Mouse (Mus musculus) monocyte, adult 2 months (primary cell): ENCODE results near the gene Gpr137b.
"Not testable (repeated sequence)": the region's sequence is repeated elsewhere in the genome, so short reads cannot be mapped to it uniquely, and the experiment has no call there.

ENCODE experiments used
- DNase-seq, 2 experiments: peaks; one replicate each; pipeline ENCODE4 v3.0.0; 2022; ENCODE audit warnings: low spot score in 2 of 2, low read depth in 1 of 2

The Gpr137b gene

GRCm38 (mm10) chr13:13393228-13394095 is at the start of gene Gpr137b:
Gpr137b (minus strand) TSS chr13:13394014.
- DNase-seq = peak in 1 of 2 experiments; percentile 47

DNA sequence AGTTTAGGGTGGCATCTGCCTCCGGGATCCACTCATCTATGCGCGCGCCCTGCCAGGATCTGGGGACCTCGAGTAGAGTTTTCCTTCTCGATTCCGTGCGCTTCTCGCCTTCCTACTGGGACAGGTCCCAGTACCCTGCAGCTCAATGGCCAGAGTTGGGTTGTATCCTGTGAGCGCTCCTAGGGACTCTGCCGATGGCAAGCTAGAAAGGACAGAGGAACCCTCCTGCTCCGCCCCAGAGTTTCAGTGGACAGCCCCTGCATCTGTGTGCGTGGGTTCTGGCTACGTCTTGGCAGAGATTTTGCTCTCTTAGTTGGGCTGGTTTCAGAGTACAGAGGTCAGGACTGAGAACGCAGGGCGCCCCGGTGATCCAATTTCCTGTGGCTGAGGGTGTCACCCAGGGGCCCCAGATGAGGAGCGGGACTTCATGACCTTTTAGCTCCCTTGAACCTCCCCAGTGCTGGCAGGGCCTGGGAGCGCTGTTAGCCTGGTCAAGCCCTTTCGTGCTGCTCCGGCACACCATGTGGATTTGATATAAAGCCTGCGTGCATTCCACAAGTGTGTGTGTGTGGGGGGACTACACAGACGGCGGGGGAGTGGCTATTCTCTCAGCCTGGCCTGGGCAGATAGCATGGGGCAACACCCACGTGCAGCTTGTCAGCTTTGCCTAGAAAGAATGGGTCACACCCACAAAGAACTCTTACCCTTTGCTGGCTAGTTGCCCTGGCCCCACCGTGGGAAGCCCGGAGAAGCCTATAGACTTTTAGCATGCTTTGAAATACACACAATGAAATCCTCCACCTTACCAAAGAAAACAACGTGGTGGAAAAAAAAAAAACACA is 44.5 kb upstream of the Gpr137b start:
- DNase-seq = not testable (repeated sequence)

- not testable (repeated sequence) for DNase-seq
Observed at GRCm38 (mm10) chr13:13437460-13438015, 43.7 kb upstream of the Gpr137b start, which contains the start of gene Nid1. Nid1 (plus strand) TSS chr13:13437551.

- DNase-seq = not testable (repeated sequence)
Observed at GRCm38 (mm10) chr13:13436161-13436560, 42.3 kb upstream of the Gpr137b start.

GRCm38 (mm10) chr13:13423301-13423700 is 29.5 kb upstream of the Gpr137b start:
- not testable (repeated sequence) for DNase-seq

DNA sequence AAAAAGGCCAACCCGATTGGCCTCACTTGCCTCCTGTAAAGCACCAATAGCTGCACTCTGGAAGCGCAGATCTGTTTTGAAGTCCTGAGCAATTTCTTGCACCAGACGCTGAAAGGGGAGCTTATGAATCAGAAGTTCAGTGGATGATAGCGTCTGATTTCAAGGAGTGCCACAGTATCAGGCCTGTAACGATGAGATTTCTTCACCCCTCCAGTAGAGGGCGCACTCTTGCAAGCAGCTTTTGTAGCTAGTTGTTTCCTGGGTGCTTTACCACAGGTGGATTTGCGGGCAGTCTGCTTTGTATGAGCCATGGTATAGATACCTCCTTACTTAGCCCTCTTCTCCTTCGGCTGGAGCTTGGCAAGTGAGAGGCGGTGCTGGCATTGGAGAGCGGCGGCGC is 25.0 kb upstream of the Gpr137b start:
- DNase-seq = not testable (repeated sequence)

- DNase-seq = not testable (repeated sequence)
Observed at GRCm38 (mm10) chr13:13416007-13416337, 22.2 kb upstream of the Gpr137b start.

GRCm38 (mm10) chr13:13415120-13416006 is 21.5 kb upstream of the Gpr137b start:
- not testable (repeated sequence) for DNase-seq

- no peak for DNase-seq
Observed at GRCm38 (mm10) chr13:13414206-13414605, 20.4 kb upstream of the Gpr137b start.

DNA sequence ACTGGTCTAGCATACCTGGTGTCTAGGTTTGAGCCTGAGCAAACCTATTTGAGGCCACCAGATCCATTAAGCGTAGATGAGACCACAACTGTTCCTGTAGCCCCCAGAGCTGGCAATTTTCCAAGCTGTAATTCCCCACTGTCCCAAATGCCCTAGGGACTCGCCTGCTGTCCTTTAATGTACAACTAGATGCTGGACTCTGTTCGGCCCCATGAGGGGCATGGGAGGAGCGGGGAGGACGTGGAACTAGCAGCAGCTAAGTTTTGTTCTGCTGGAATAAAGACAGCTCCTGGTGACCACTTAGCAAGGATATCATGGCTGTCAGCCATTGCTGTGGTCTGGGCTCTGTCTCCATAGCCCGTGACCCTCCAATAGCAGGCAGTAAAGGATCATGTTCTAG is 11.7 kb upstream of the Gpr137b start:
- DNase-seq = not testable (repeated sequence)

DNA sequence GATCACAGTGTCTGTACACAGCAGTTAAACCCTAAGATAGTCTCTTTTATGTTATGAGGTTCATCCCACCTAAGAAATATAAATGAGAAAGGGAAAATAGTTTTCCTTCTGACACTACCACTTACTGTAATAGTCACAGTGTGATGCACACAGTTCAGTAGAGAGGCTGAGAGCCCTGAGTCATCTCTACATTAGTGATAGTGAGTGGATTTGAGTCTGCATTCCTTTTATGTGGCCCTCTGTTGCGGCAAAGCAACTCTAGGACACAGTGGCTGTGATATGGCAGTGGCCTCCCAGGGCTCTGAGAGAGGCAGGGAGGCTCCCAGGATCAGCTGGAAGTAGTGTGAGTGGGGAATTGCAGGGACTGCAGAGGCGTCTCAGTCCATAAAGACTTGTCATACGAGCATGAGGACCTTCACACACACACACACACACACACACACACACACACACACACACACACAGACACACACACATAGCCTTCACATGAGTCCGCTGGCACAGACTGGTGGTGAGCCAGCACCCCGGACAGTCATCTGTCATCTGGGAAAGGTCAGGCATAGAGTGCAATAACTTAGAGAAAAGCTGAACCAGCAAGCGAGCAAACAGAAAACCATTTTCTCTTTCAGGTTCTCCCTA is 10.8 kb upstream of the Gpr137b start:
- not testable (repeated sequence) for DNase-seq

- DNase-seq = not testable (repeated sequence)
Observed at GRCm38 (mm10) chr13:13403839-13404238, 10.0 kb upstream of the Gpr137b start.

DNA sequence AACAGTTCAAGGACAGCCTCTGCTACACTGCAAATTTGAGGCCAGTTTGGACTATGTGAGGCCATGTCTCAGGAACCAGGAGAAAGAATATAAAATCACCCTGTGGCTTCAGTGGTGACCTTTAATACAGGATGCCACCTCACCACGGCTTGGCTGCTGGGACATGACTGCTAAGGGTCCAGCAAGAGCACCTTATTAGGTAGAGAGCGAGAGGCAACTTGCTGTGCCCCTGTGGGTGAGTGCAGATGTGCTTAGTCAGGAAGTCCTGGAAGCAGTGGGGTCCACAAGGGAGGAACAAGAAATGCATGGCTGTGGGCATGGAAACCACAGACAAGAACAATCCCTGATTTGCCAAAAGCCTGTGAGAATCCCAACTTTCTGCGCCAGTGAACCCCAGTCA is 9.6 kb upstream of the Gpr137b start:
- not testable (repeated sequence) for DNase-seq

- DNase-seq = not testable (repeated sequence)
Observed at GRCm38 (mm10) chr13:13402818-13403217, 9.0 kb upstream of the Gpr137b start.

GRCm38 (mm10) chr13:13400851-13401250 is 7.0 kb upstream of the Gpr137b start:
- DNase-seq = not testable (repeated sequence)

- DNase-seq = not testable (repeated sequence)
Observed at GRCm38 (mm10) chr13:13394096-13394395, 232 bp upstream of the Gpr137b start.

GRCm38 (mm10) chr13:13378168-13378859 is 15.5 kb downstream of the Gpr137b start:
- not testable (repeated sequence) for DNase-seq

- DNase-seq = no peak
Observed at GRCm38 (mm10) chr13:13377180-13377579, 16.6 kb downstream of the Gpr137b start.

DNA sequence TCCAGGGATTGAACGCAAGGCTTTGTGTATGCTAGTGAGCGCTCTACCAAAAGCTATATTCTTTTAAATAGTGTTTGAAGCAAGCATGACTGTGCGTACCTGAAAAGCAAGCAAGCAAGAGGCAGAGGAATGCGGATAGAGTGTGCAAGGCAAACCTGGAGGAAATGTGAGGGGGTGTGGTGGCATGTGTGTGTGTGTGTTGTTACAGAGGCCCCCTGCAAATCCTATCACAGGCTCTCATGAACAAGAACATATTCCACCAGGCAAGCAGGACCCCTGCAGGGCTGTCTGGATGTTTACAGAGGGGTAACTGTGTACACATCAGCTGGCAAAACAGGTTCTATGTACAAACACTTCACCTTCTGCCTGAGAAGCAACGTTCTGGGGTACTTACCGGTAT is 19.8 kb downstream of the Gpr137b start:
- DNase-seq = not testable (repeated sequence)

GRCm38 (mm10) chr13:13371436-13371835 is 22.4 kb downstream of the Gpr137b start:
- DNase-seq = not testable (repeated sequence)
